Mouse (Mus musculus) MEL (cell line): Measurements from ENCODE around the gene Cck.

ENCODE experiments used
- CTCF ChIP-seq, 3 experiments: IDR thresholded peaks in 2 of 3; conservative IDR thresholded peaks in 1 of 3; 2 replicates each; pipeline ENCODE4 v1.5.1; 2011 to 2012; ENCODE audit warnings: low read length in 3 of 3, low read depth in 2 of 3, mild to moderate bottlenecking in 2 of 3, improper control_type of control experiment in 1 of 3, inconsistent platforms in 1 of 3, mixed read lengths in 1 of 3, moderate library complexity in 1 of 3; ENCODE audit not compliant: control insufficient read depth in 1 of 3, insufficient read depth in 1 of 3, poor library complexity in 1 of 3, severe bottlenecking in 1 of 3
- JUND ChIP-seq: IDR thresholded peaks from 2 replicates; pipeline ENCODE4 v1.6.1; 2011; ENCODE audit warnings: low read depth, mild to moderate bottlenecking, improper control_type of control experiment, low read length
- MAX ChIP-seq: IDR thresholded peaks from 2 replicates; pipeline ENCODE4 v1.6.1; 2011; ENCODE audit warnings: low read length, improper control_type of control experiment
- RAD21 ChIP-seq: IDR thresholded peaks from 2 replicates; pipeline ENCODE4 v1.6.1; 2011; ENCODE audit warnings: mild to moderate bottlenecking, low read depth, low read length, improper control_type of control experiment
- RCOR1 ChIP-seq: IDR thresholded peaks from 2 replicates; pipeline ENCODE4 v1.6.1; 2012; ENCODE audit warnings: low read depth, mild to moderate bottlenecking, inconsistent platforms, low read length, improper control_type of control experiment
- UBTF ChIP-seq: IDR thresholded peaks from 2 replicates; pipeline ENCODE4 v1.6.1; 2012; ENCODE audit warnings: low read depth, mild to moderate bottlenecking, inconsistent platforms, low read length, improper control_type of control experiment, moderate library complexity, borderline replicate concordance; ENCODE audit not compliant: insufficient read depth
- USF1 ChIP-seq: IDR thresholded peaks from 2 replicates; pipeline ENCODE4 v1.6.1; 2014; ENCODE audit warnings: low read depth, mild to moderate bottlenecking, inconsistent platforms, low read length, improper control_type of control experiment, moderate library complexity

DNA sequence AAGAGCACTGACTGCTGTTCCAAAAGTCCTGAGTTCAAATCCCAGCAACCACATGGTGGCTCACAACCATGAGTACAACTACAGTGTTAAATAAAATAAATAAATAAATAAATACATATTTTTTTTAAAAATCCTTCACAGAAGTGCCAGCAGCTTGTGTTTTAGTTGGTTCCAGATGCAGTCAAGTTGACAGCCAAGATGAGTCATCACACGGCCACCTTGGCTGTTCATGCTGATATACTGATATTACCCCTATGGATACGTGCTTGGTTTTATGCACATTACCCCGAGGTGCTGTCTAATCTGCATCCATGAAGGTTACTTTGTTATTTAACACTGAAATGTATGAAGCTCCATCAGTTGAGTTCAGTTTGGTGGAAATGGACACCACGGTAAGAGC, 16.4 kb upstream of the Cck start:
- TF ChIP-seq RAD21 (no peak), MAX (no peak), JUND (no peak), UBTF (no peak), USF1 (no peak), RCOR1 (no peak), CTCF (IDR thresholded peaks at IDR 0.05 in 2 of 3, conservative IDR thresholded peaks at IDR 0.05 in 1 of 3; ENCODE audit: control insufficient read depth in 1 of 3, insufficient read depth in 1 of 3, low read depth in 2 of 3, low read length in 3 of 3, poor library complexity in 1 of 3, severe bottlenecking in 1 of 3) (no peak)
